Mouse (Mus musculus): Measurements from ENCODE around the gene Grm7.

The Grm7 gene

DNA sequence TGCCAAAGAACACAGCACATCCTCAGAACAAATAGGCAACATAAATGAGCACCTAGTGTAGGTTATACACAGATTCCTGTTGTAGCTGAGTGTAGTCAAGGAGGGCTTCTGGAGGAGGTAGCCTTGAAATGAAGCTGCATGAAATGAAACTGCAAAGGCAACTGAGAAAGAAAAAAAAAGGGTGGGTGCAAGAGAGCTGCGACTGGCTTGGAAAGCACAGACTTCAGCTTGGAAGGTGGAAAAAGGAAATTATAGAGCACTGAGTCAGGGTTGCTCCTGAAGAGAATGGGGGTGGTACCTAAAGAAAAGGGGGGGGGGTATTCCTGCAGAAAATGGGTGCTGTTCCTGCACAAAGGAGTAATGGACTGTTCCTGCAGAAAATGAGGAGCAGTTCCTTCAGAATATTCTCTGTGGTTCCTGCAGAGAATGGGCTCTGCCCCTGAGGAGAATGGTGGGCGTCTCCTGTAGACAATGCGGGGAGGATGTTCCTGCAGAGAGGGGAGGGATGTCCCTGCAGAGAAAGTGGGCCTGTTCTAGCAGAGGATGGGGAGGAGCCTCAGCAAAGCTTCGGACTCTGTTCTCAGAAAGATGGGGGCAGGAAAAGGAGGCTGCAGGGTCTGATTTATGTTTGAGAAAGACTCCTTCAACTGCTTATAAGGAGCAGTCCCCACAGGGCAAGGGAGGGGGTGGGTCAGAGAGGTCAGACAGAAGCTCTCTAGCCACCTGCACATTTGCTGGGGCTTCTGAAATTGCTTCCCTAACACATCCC is 726.4 kb downstream of the Grm7 start:
- DNase-seq = no peak

DNA sequence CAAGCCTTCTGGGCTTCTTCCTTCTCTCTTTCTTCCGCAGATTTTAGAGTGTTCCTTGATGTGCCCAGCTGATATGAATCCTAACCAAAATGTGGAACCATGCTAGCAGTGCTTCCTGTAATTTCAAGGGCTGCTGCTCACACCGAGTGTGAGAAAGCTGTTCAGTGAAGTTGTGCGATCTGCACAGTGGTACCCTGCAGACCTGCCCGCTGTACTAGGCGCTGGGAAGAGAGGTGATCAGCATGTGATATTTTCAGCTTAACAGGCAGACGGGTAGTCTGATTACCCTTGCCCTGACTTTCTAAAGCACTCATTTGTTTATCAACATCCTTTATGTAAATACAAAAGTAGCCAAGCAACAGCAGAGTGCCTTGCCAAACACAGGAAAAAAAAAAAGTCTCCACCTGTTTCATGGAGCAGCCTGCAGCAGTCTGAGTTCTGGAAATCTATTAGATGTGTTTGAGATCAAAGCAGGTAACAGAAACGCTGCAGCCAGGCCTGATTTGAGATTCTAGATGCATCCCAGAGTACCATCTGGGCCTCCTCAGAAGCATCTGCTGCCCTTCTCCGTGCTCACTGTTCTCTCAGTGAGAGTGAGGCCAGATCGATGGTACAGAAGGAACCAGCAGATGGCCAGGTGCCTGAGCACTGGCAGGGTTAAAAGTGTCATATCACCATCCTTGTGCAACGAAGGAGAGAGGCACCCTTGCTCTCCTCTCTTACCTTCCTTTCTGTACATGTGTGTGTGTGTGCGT is 727.4 kb downstream of the Grm7 start:
- DNase-seq = no peak

DNA sequence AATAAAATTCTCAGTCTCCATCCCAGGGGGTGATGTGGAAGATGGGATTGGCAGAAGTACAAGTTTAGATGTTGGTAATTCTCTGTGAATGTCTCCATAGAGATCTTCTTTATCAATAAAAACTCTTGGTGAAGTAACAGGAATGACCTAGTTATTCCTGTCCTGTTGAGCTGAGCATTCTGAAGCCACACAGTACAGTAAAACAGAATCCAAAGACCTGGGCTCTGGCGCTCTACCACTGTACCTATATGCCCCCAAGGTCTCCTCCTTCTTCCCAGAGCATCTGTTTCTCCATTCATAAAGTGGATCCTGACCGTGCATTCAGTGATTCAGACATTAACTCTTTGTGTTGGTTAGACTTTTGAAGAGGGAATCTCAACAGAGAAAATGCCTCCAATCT is 735.3 kb downstream of the Grm7 start:
- no peak for DNase-seq

DNA sequence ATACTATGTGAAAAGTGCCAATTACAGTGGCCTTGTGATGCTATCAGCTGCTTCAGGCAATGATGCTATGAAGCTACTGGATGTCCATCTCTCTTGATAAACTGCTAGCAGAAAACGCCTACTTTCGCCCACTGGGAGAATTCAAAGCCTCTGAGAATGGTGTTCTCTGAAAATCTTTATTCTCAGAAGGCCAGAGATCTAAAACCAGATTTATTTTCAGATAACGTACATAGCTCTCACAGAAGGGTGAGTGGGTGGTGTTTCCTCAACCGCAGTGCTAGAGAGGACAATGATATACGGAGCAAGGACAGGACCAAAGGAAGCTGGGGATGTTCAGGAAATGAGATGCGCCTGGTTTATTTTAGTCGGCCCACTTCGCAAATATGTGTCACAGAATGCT is 763.4 kb downstream of the Grm7 start:
- no peak for DNase-seq

DNA sequence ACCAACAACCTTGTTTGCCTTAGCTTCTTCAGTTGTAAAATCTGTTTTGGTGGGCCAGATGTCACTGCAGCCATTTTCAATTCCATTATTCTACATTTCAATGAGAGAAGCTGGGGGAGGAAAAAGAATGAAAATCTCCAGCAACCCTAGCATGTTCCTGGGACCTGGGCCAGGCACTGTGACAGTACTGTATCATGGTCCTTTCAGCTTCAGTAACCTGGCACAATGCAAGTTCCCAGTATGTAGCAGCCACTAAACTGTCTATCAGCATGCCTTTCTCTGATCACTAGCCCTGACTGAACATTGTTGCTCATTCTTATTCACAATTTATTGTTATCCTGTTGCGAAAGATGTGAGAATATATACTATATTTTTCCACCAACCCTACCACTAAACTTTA is 779.4 kb downstream of the Grm7 start:
- DNase-seq = peak in 1 of 2 experiments; percentile 13

DNA sequence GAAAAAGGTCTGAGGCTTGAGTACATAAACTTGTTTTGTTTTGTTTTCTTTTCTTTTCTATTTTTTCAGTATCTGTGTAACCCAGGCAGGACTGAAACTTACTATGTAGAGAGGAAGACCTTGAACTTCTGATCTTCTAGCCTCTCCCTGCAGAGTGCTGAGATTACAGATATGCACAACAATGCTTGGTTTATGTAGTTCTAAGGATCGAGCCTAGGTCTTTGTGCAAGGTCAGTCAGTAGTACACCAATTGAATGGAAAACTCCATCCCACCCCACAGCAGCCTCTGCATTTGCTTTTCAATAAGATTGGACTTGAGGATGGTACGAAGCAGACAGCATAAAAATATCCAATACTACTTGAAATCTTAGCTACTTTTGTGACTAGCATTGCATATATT is 800.8 kb downstream of the Grm7 start:
- no peak for DNase-seq

DNA sequence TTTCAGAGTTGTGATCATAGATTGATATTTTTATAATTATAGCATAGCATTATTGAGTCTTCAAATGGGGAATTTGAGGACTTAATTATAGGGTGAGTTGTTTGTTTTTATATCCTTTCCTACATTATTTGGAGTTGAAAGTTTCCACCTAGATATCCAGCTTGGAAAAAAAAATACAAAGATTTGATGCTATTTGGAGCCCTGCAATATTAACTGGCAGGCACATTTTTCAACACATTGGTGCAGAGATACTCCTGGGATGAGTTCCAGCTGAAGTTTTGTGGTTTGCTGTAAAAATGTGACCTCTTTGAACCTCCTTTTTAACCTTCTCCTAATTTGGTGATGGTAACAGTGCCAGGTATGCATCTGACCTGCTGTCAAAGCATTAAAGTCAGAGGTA is 802.5 kb downstream of the Grm7 start:
- no peak for DNase-seq

DNA sequence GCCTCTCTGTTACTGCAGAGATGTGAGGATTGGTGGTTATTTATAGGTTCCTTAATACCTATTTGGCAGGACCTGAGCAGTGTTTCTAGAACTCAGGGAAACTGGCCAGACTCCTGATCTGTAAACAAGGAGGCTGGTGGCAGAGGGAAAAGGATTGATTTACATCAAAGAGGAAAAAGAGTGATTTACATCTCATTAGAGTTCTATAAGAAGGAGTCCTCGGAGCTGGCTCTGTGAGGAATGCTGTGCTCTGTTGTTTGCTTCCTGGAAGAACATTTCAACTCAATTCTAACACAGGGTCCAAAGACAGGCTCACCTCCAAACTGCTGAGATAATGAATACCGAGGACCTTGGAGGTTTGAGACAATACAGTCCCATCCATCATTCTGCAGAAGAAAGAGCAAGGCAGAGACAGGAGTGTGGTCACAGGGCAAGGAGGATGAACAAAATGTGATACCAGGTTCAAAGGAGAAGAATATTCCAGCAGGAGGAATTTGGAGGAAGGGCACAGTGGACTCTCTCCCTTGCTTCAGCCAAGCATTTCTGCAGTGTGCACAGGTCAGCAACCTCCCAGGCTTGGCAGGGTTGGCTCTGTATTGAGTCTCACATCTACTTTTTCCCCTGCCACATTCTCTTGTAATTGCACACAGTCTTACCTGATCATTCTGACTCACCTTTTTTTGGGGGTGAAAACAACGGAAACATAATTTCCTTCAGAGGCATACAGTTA is 803.8 kb downstream of the Grm7 start:
- peak; percentile 38 to 57 for DNase-seq

DNA sequence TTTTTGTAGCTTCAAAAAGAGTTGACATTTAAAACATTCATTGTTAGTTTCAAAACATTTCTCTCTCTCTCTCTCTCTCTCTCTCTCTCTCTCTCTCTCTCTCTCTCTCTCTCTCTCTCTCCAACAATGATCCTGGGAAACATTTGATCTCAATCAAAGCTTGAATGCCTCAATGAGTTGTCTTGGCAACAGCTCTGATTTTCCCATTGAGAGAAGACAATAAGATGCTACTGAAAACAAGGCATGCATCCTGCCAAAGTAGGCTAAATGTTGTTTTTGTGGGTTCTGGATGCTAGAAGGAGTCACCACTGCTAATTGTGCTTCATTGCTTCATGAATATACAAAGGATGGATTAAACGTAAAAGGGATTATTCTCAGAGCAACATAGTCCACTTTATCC is 836.5 kb downstream of the Grm7 start:
- DNase-seq = no peak

DNA sequence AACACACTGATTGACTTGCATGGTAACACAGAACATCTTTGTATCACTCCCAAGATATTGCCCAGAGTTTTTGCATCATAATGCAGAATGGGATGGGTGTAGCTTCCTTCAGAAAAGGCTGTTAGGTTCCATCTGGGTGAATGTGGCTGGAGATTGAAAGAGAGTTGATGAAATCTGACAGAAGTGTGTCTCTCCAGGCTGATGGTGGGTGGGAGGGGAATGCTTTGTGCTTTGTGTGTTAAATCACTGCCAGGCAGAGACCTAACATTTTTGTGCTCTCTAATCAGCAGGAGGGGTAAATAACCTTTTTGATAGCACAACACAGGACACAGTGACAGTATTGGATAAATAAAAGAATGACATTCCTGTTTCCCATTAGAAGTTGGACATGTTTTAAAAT is 840.7 kb downstream of the Grm7 start:
- no peak for DNase-seq

DNA sequence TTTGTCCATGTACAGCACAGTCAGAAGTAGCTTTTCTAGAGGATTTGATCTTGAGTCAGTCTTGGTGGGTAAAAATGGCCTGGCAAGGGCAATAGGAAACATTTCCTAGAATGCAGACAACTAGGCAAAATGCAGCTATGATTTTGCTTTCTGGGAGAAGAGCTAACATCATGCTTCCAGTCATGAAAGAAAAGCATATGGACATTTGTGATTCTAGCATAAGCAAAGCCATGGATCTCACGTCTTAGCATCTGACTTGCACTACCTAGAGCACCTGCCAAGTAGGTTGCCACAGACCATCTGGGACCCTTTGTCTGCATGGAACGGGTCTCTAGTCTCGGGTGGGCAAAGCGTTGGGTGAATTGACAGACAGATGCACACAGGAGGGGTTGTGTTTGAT is 842.2 kb downstream of the Grm7 start:
- no peak for DNase-seq

DNA sequence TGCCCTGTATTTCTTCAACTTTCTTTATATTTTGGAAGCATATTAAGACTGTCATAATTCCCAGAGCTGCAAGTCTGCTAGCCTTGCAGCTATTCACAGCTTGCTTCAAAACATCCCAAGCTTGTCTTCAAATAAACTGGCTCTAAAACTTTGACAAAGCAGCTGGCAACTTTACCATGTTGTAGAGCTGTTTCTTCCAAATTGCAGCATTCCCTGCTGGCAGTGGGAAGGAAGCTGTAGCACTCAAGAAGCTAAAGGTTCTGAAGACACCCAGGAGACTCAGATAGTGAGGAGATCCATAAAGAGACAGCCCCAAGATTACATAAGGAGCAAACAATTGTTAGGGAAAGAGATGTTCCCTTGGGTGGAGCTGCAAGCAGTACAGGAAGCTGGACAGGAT is 846.8 kb downstream of the Grm7 start:
- no peak for DNase-seq

DNA sequence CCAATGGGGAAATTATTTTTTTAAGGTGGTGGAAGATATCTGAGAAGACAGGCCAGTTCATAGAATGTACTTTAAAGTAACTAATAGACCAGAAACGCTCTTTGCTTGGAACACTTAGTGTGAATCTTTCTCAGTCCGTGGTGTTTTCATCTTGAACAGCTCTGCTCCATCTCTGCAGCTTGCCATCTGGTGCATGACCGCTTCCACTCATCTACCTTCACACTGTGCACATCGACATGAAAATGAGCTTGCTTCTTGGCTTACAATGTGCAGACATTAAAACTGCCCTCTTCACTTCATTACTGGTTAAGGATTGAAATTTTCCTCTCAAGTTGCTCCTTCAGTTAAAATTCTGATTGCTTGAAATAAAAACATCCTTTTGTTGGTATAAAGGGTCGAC is 854.2 kb downstream of the Grm7 start:
- DNase-seq = no peak

DNA sequence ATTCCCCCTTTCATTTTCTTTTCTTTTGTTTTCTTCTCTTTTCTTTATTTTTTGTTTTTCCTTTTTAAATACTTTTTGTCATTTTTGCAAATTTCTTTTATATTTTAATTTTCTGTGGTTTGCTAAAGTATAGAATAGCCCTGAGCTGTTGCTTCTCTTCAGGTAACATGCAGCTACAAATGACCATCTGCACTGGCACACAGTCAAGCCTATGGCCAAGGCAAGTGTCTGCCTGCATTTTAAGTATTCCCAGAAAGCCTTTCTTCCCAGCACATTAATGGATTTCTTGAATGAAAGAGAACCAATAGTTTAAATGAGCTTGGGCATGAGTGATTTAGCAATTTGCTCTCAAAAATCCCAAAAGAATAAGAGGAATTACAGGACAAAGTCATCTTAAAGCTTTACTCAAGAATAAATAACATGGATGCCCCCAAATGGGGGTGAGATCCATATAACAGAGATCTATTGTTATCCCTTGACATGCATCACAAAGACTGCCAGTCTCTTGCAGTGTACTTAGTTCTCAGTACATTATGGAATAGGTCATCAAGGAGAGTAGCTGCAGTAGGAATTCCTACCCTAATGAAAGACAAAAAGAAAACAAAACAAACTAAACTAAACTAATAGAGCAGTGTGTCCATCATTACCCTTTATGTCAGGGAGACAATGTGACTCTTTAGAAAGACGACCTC is 865.5 kb downstream of the Grm7 start:
- no peak for DNase-seq

DNA sequence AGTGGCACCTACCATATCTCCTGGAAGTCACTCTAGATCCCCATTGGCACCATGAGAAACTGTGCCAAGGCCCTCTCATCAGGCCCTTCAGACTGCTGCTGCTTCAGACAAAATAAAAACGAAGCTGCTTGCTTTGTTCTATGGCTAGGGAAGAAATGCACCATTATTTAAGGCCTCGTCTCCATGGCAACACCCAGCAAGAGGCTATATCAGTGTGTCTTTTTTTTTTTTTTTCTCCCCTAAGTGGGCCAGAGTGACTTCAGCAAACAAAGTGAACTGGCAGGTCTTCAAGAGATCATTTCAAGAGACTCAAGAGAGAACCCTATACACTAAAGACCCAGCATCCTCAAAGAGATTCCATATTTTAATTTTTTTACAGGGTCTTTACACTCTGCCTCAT is 867.0 kb downstream of the Grm7 start:
- DNase-seq = no peak

DNA sequence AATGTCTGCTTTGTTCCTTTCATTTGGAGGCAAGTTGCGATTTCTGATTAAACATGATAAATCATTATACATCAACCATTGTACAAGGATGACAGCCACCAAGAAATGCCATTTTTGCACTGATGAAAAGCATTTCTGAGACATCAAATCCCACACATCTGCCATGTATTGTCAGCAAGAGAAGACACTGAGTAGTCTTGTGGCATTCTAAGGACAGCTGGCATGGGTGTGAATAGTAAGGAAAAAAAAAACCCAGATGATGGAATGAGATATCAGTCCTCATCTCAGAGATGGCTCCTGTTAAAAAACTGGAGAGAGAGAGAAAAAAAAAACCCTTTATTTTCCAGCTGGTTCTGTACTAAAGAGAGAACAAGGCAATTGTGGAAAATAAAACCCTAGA is 875.8 kb downstream of the Grm7 start:
- no peak for DNase-seq

DNA sequence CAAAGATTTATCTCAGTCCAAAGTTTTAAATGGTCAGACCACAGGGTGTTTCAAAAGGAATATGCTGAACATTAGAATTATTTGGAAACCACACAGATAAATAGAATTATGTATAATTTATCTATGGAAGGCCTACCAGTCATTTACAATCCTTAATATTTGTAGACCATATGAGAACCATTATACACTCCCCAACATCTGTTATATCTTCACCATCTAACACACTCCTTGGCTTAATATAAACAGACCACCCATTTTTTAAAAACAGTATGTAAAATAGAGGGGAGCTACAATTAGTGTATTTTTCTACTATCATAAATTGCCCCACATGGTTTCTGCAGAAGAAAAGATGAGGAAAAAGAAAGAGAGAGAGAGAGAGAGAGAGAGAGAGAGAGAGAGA is 876.7 kb downstream of the Grm7 start:
- no peak for DNase-seq

DNA sequence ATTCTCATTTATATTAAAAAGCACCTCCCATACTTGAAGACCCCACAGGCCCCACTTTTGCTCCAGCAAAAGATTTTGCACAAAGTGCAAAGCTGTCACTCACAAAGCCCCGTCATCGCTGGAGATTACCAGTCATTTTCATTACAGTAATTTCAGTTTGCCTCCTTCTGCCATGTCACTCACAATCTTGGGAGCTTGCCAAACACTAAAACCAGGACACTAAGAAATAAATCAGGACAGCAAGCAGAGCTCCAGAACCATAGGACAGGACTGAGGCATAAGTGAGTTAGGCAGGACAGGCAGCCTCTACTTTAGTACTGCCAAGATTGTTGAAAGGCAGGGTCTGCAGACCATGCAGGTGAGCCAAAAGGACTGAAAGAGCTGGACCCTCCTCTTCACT is 884.6 kb downstream of the Grm7 start:
- DNase-seq = no peak

DNA sequence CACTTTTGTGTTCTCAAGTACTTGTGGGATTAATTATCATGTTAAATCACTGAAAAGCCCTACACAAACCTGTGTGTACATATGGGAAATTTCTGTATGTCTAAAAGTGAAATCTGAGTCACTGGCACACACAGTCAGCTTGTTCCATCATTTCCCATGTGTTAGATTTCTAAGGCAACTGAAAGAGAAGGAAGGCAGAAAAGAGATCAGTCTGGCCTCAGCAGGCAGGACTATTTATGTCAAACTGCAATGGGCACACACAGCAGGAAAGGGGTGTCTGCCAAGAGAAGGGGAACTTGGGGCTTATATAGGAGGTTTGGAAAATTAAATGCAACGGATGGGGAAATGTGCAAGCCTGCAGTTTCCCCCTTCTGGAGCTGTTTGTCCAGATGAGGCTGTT is 913.2 kb downstream of the Grm7 start:
- no peak for DNase-seq

DNA sequence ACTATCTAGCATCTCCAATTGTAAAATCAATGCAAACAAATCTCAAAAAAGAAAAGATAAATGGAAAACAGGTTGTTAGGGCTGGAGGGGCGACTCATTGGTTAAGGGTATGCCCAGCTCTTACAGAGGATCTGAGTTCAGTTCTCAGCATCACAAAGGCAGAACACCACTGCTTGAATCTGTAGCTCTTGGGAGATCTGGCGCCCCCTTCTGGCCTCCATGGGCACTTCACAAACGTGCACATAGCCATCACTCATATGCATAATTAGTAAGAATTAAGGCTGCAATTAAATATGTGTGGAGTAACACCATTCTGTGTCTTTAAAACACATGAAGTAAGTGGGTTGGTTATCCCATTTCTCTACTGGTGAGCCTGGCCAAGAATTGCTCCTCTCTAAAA is 914.1 kb downstream of the Grm7 start:
- peak in 1 of 2 experiments; percentile 3 for DNase-seq

DNA sequence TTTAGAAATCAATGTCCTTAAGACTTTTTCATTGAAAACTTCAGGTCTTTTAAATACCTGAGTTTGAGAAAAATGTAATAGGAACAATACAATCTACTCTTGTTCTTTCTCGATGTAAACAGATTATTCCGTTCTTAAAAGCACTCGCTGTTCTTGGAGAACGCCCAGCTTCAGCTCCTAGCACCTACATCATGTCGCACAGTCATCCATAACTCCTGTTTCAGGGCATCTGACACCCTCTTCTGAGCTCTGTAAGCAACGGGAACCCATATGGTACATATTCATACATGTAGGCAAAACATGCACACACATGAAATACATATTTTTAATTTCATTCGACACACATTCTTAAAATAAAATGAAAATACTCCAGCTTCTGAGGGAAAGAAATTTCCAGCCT is 916.0 kb downstream of the Grm7 start:
- DNase-seq = no peak

DNA sequence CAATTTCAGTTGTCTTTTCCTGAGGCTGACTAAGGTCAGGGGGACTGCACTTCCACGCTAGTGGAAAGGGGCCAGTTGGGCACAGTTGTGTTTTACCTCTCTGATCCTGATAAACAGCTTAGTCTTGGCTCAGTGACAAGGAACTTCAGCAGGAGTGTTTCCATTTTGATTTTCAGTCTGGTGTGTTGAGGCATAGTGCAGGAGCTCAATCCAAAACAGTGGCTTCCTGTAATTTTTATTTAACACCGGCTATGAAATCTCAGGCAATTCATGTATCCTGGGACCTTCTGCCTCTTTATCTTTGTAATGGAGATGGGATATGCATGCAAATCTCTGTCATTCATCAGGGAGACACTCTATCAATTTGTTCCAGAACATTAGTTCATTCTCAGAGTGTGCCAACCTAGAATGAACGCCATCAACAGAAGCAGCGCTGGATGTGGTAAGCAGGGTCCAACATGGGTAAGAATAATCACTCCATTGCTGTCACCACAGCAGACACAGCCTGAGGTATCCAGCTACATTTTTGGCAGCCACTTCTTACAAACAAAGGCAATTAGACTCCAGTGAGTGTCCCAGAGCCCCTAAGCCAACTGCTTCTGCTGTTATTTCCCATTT is 926.2 kb downstream of the Grm7 start:
- no peak for DNase-seq

DNA sequence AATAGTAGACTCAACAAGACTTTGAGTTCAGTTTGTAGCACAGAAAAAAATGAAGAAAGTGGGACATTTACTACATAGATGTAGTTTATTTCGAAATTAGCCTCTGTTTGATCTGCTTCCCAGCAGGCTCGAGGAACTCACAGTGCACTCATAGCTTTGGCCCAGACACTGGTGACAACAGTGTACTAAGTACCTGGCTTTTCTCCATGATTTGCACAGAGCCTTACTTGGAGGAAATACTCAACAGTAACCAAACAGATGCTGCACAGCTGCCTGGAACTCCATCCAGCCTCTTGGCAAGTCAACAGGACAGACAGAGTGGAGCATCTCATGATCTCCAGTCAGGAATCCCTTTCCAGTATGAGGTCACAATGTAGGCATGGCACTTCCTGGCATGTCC is 939.5 kb downstream of the Grm7 start:
- DNase-seq = no peak

Data from kidney, adult 8-10 months (tissue).